Mouse (Mus musculus): ENCODE results near the gene Sema6d. TPM values are rescaled to one million over a fixed set of nuclear protein-coding genes. Genes with fewer than 3 reads are reported as not detected.
"Not testable (repeated sequence)": the region's sequence is repeated elsewhere in the genome, so short reads cannot be mapped to it uniquely, and the experiment has no call there.

The Sema6d gene
- polyA plus RNA-seq, 1 experiment = 5.6 TPM

DNA sequence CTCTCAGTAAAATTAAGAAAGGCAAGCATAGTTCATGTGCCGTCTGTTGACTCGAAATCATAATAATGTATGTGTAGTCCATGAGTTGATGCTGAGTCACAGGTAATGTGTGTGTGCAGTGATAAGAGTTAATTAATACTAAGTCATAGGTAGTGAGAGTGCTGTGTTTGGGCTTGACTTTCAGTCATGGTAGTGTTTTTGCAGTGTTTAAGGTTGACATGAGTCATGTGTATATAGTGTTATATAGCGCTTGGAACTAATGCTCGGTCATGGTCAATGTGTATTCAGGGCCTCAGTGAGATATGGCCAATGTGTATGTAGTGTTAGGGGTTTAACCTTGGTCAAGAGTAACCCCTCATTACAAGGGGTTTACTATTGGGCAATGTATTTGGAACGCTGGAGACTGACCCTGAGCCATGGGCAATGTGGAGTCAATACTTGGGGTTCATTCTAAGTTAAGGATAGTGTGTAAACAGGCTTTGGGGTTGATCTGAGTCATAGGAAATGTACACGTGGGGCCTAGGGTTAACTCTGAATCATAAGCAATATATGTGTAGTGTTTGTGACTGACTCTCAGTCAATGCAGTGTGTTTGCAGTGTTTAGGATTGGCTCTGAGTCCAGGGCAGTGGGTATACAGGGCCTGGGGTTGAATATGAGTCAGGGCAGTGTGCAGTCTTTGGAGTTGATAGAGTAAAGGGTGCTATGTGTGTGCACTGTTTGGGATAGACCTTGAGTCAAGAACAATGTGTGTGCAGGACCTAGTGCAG lies 219.8 kb downstream of the Sema6d start:
- no peaks in the 10 kb centered on the region for H3K36me3 ChIP-seq (ENCODE audit: control insufficient read depth, insufficient read depth, low read length)
- H3K27ac ChIP-seq (ENCODE audit: insufficient read depth, low read depth, low read length) = no peak overlapping the region
- no peaks in the 10 kb centered on the region for H3K4me1 ChIP-seq (ENCODE audit: control insufficient read depth, insufficient read depth, low read length)
- DNase-seq = no peak
- 91% methylated on average over 6 of the region's 6 CpGs for WGBS
- H3K27me3 ChIP-seq (replicated peaks; ENCODE audit: control insufficient read depth, insufficient read depth, low read length) = no peaks in the 10 kb centered on the region
- TF ChIP-seq POLR2A (IDR thresholded peaks at IDR 0.05; ENCODE audit: low read depth, low read length) (no peak), CTCF (conservative IDR thresholded peaks at IDR 0.05; ENCODE audit: insufficient read depth, insufficient read length, low read depth, low read length) (no peak)
- no peak overlapping the region for H3K4me3 ChIP-seq (ENCODE audit: insufficient read depth, low read depth, low read length)

DNA sequence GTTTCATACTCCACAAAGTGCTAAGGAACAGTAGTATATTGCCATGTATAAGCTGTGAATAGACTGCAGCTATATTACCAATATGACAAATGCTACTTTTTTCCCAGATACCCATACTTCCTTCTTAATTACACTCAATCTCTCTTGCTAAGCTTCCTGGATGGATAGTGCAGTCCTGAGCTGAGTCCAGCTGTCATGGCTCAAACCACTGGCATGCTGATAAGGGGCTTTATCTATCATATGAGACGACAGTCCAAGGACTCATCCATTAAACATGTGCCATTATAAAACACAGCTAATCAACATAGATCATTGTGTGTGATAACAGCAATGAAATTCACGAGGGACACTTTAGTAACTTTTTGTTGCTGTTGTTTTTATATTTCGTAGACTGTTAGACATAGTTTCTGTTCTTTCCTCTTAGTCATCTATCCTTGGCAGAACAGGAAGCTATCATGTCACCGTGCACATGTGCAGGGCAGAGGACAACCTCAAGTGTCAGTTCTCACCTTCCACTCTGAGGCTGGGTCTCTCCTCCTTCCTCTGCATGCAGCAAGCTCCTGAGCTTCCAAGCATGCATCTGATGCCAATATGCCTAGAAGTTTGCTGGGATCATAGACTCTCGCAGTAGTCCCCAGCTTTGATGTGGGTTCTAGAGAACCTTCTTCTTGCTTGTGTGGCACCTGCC lies 232.9 kb downstream of the Sema6d start:
- TF ChIP-seq POLR2A (IDR thresholded peaks at IDR 0.05; ENCODE audit: low read depth, low read length) = no peak
- no peak for TF ChIP-seq CTCF (conservative IDR thresholded peaks at IDR 0.05; ENCODE audit: insufficient read depth, insufficient read length, low read depth, low read length)
- no peak for DNase-seq
- 57% methylated on average over 5 of the region's 5 CpGs for WGBS
- no peak overlapping the region for H3K4me3 ChIP-seq (ENCODE audit: insufficient read depth, low read depth, low read length)
- H3K27ac ChIP-seq (ENCODE audit: insufficient read depth, low read depth, low read length) = no peak overlapping the region
- no peaks in the 10 kb centered on the region for H3K4me1 ChIP-seq (ENCODE audit: control insufficient read depth, insufficient read depth, low read length)
- no peaks in the 10 kb centered on the region for H3K36me3 ChIP-seq (ENCODE audit: control insufficient read depth, insufficient read depth, low read length)
- no peaks in the 10 kb centered on the region for H3K27me3 ChIP-seq (replicated peaks; ENCODE audit: control insufficient read depth, insufficient read depth, low read length)

GRCm38 (mm10) chr2:124324107-124324724 lies 234.4 kb downstream of the Sema6d start:
- no peak overlapping the region for H3K4me3 ChIP-seq (ENCODE audit: insufficient read depth, low read depth, low read length)
- 85% methylated on average over 6 of the region's 6 CpGs for WGBS
- no peaks in the 10 kb centered on the region for H3K27me3 ChIP-seq (replicated peaks; ENCODE audit: control insufficient read depth, insufficient read depth, low read length)
- no peak for DNase-seq
- no peak for TF ChIP-seq POLR2A (IDR thresholded peaks at IDR 0.05; ENCODE audit: low read depth, low read length)
- TF ChIP-seq CTCF (conservative IDR thresholded peaks at IDR 0.05; ENCODE audit: insufficient read depth, insufficient read length, low read depth, low read length) = no peak
- H3K4me1 ChIP-seq (ENCODE audit: control insufficient read depth, insufficient read depth, low read length) = no peaks in the 10 kb centered on the region
- no peak overlapping the region for H3K27ac ChIP-seq (ENCODE audit: insufficient read depth, low read depth, low read length)
- no peaks in the 10 kb centered on the region for H3K36me3 ChIP-seq (ENCODE audit: control insufficient read depth, insufficient read depth, low read length)

DNA sequence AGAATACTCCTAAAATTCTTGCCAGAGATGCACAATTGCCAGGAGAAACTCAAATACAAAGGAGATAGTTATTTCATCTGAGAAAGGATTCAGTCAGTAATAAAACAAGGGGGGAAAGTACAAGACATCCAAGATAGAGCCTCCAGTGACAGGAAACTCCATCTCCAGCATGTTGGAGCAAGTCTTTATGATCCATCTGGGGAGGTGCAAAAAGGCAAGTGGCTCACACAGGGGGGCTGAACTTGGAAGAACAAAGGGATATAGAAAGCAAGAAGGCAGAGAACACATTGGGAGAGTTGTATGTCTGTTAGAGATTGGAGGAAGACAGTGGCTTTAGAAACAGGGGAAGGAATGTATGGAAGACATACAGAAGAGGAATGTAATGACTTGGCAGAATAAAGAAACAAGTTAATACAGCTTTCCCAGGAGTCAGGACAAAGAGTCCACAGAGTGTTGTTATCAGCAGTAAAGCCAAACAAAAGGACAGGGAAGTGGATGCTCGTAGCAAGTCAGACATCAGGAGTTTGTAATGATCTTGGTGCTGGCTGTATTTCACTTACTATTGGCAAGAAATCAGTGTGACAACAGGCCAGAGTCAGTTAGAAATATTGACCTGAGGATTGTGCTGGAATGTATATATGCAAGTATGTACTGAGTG lies 239.8 kb downstream of the Sema6d start:
- Histone ChIP-seq H3K4me3 (ENCODE audit: insufficient read depth, low read depth, low read length) (no peak overlapping the region), H3K36me3 (ENCODE audit: control insufficient read depth, insufficient read depth, low read length) (no peaks in the 10 kb centered on the region), H3K4me1 (ENCODE audit: control insufficient read depth, insufficient read depth, low read length) (no peaks in the 10 kb centered on the region), H3K27ac (ENCODE audit: insufficient read depth, low read depth, low read length) (no peak overlapping the region), H3K27me3 (replicated peaks; ENCODE audit: control insufficient read depth, insufficient read depth, low read length) (no peaks in the 10 kb centered on the region)
- TF ChIP-seq POLR2A (IDR thresholded peaks at IDR 0.05; ENCODE audit: low read depth, low read length) (no peak), CTCF (conservative IDR thresholded peaks at IDR 0.05; ENCODE audit: insufficient read depth, insufficient read length, low read depth, low read length) (no peak)
- no peak for DNase-seq
- WGBS = 80% methylated on average over 1 of the region's 1 CpGs

- TF ChIP-seq CTCF (conservative IDR thresholded peaks at IDR 0.05; ENCODE audit: insufficient read depth, insufficient read length, low read depth, low read length) (no peak), POLR2A (IDR thresholded peaks at IDR 0.05; ENCODE audit: low read depth, low read length) (no peak)
- no peak overlapping the region for H3K4me3 ChIP-seq (ENCODE audit: insufficient read depth, low read depth, low read length)
- no peak for DNase-seq
- H3K27ac ChIP-seq (ENCODE audit: insufficient read depth, low read depth, low read length) = no peak overlapping the region
- H3K36me3 ChIP-seq (ENCODE audit: control insufficient read depth, insufficient read depth, low read length) = no peaks in the 10 kb centered on the region
- no peaks in the 10 kb centered on the region for H3K27me3 ChIP-seq (replicated peaks; ENCODE audit: control insufficient read depth, insufficient read depth, low read length)
- no peaks in the 10 kb centered on the region for H3K4me1 ChIP-seq (ENCODE audit: control insufficient read depth, insufficient read depth, low read length)
- WGBS = 50% methylated on average over 5 of the region's 5 CpGs
These were observed 243.1 kb downstream of the Sema6d start for GRCm38 (mm10) chr2:124332890-124333289.

GRCm38 (mm10) chr2:124334655-124335054 lies 244.9 kb downstream of the Sema6d start:
- H3K27ac ChIP-seq (ENCODE audit: insufficient read depth, low read depth, low read length); H3K4me1 ChIP-seq (ENCODE audit: control insufficient read depth, insufficient read depth, low read length); H3K27me3 ChIP-seq (replicated peaks; ENCODE audit: control insufficient read depth, insufficient read depth, low read length); H3K36me3 ChIP-seq (ENCODE audit: control insufficient read depth, insufficient read depth, low read length); DNase-seq; H3K4me3 ChIP-seq (ENCODE audit: insufficient read depth, low read depth, low read length): not testable (repeated sequence)
- 46% methylated on average over 2 of the region's 2 CpGs for WGBS

- TF ChIP-seq CTCF (conservative IDR thresholded peaks at IDR 0.05; ENCODE audit: insufficient read depth, insufficient read length, low read depth, low read length) = no peak
- TF ChIP-seq POLR2A (IDR thresholded peaks at IDR 0.05; ENCODE audit: low read depth, low read length) = no peak
- H3K27ac ChIP-seq (ENCODE audit: insufficient read depth, low read depth, low read length) = no peak overlapping the region
- WGBS = 59% methylated on average over 6 of the region's 6 CpGs
- no peaks in the 10 kb centered on the region for H3K27me3 ChIP-seq (replicated peaks; ENCODE audit: control insufficient read depth, insufficient read depth, low read length)
- no peaks in the 10 kb centered on the region for H3K4me1 ChIP-seq (ENCODE audit: control insufficient read depth, insufficient read depth, low read length)
- no peak overlapping the region for H3K4me3 ChIP-seq (ENCODE audit: insufficient read depth, low read depth, low read length)
- no peak for DNase-seq
- H3K36me3 ChIP-seq (ENCODE audit: control insufficient read depth, insufficient read depth, low read length) = no peaks in the 10 kb centered on the region
These were observed 248.5 kb downstream of the Sema6d start for GRCm38 (mm10) chr2:124338296-124338695.
